Mouse (Mus musculus) intestine, embryonic 16.5 days (tissue): ENCODE results near the gene Eef2. TPM values are rescaled to one million over a fixed set of nuclear protein-coding genes. Genes with fewer than 3 reads are reported as not detected.
"Not testable (repeated sequence)": the region's sequence is repeated elsewhere in the genome, so short reads cannot be mapped to it uniquely, and the experiment has no call there.

ENCODE experiments used
- ATAC-seq: fragments of 200-750 bp; cut with Nextera tagmentation; 2 replicates; pipeline ENCODE4 v1.8.0; 2017; ENCODE audit warnings: moderate TSS enrichment, moderate library complexity
- H3K27ac ChIP-seq: fragments of 300-500 bp; sonication (generic); 2 replicates; pipeline ENCODE4 v1.5.1; 2014; ENCODE audit warnings: mild to moderate bottlenecking, low read length
- H3K27me3 ChIP-seq: fragments of 300-500 bp; sonication (generic); replicated peaks from 2 replicates; pipeline ENCODE4 v1.6.1; 2014; ENCODE audit warnings: low read length, control low read depth, mixed read lengths; ENCODE audit not compliant: control insufficient read depth, insufficient read depth
- H3K36me3 ChIP-seq: fragments of 300-500 bp; sonication (generic); 2 replicates; pipeline ENCODE4 v1.6.1; 2014; ENCODE audit warnings: low read length, control low read depth; ENCODE audit not compliant: control insufficient read depth, insufficient read depth
- H3K4me1 ChIP-seq: fragments of 300-500 bp; sonication (generic); 2 replicates; pipeline ENCODE4 v1.6.1; 2014; ENCODE audit warnings: low read length, control low read depth, mixed read lengths; ENCODE audit not compliant: control insufficient read depth, insufficient read depth
- H3K4me2 ChIP-seq: fragments of 300-500 bp; sonication (generic); 2 replicates; pipeline ENCODE4 v1.6.1; 2014; ENCODE audit warnings: low read depth, low read length, control low read depth
- H3K4me3 ChIP-seq: fragments of 300-500 bp; sonication (generic); 2 replicates; pipeline ENCODE4 v1.5.1; 2014; ENCODE audit warnings: mild to moderate bottlenecking, low read length
- H3K9ac ChIP-seq: fragments of 300-500 bp; sonication (generic); 2 replicates; pipeline ENCODE4 v1.6.1; 2014; ENCODE audit warnings: low read depth, low read length
- H3K9me3 ChIP-seq: fragments of 300-500 bp; sonication (generic); 2 replicates; pipeline ENCODE4 v1.6.1; 2016; ENCODE audit warnings: low read length, control low read depth; ENCODE audit not compliant: control insufficient read depth
- WGBS: fragments of 180-500 bp; shearing (Covaris S2); extraction: QIAGEN DNeasy Blood & Tissue Kit; methylation state at CpG from one replicate; pipeline ENCODE4 v1.1.7; 2014; 5-methylcytosine and 5-hydroxymethylcytosine counted together
- polyA plus RNA-seq: library from polyadenylated mRNA; unstranded; fragments of >200 nt; fragmentation: Nextera tagmentation; extraction: Ambion mirVana; gene quantifications from 2 replicates; pipeline ENCODE4 v1.2.1, GENCODE M21; 2015

Eef2 gene
- polyA plus RNA-seq, 1 experiment from 2014 or later, result 526 TPM

- not testable (repeated sequence) for ATAC-seq, H3K27me3 ChIP-seq, H3K36me3 ChIP-seq, H3K27ac ChIP-seq, H3K4me1 ChIP-seq, H3K9me3 ChIP-seq, H3K4me3 ChIP-seq, H3K9ac ChIP-seq, H3K4me2 ChIP-seq
- 60% methylated on average over 2 of the region's 2 CpGs for WGBS
These were observed 47.3 kb downstream of the Eef2 start for GRCm38 (mm10) chr10:81223731-81224130.

- no peak overlapping the region for H3K27ac ChIP-seq
- H3K36me3 ChIP-seq, result no peaks in the 10 kb centered on the region
- peak overlapping the region; percentile 15 for H3K4me3 ChIP-seq
- H3K9ac ChIP-seq, result peak overlapping the region; percentile 24; the same call in 1 of the 2 replicates
- ATAC-seq, result no peak
- H3K4me2 ChIP-seq, result 0 out of 2 replicates have a peak overlapping the region, but pooled peaks have one; percentile 9
- H3K9me3 ChIP-seq, result no peaks in the 10 kb centered on the region
- H3K4me1 ChIP-seq, result peaks cover 24% of the 10 kb centered on the region
- WGBS, result 16% methylated on average over 20 of the region's 20 CpGs
- peaks cover 15% of the 10 kb centered on the region for H3K27me3 ChIP-seq
These were observed 53.5 kb downstream of the Eef2 start for GRCm38 (mm10) chr10:81229735-81230437.

GRCm38 (mm10) chr10:81230438-81231332 is 54.3 kb downstream of the Eef2 start, which contains the start of gene Atcay:
Gene Atcay, minus strand, starts transcription at chr10:81230833.
- Histone ChIP-seq H3K36me3 (no peaks in the 10 kb centered on the region), H3K4me2 (0 out of 2 replicates have a peak within 1 kb of the TSS, but pooled peaks have one; percentile 9), H3K4me1 (peaks cover 24% of the 10 kb centered on the region), H3K9me3 (no peaks in the 10 kb centered on the region), H3K9ac (peak within 1 kb of the TSS; percentile 24; the same call in 1 of the 2 replicates), H3K27ac (no peak within 1 kb of the TSS), H3K27me3 (peaks cover 15% of the 10 kb centered on the region), H3K4me3 (peak within 1 kb of the TSS; percentile 15)
- ATAC-seq, result no peak
- WGBS, result 12% methylated on average over 27 of the region's 27 CpGs

- ATAC-seq, result no peak
- no peak overlapping the region for H3K4me2 ChIP-seq
- no peak overlapping the region for H3K4me3 ChIP-seq
- 56% methylated on average over 7 of the region's 7 CpGs for WGBS
- no peak overlapping the region for H3K27ac ChIP-seq
- H3K27me3 ChIP-seq, result peaks cover 15% of the 10 kb centered on the region
- no peak overlapping the region for H3K9ac ChIP-seq
- H3K9me3 ChIP-seq, result no peaks in the 10 kb centered on the region
- no peaks in the 10 kb centered on the region for H3K36me3 ChIP-seq
- peaks cover 24% of the 10 kb centered on the region for H3K4me1 ChIP-seq
These were observed 55.0 kb downstream of the Eef2 start for GRCm38 (mm10) chr10:81231436-81231835.

Other genes starting within 250 kb of the Eef2 start
- 26.5 and 29.1 TPM in 2 replicates for gene Gadd45b, start 246.6 kb upstream of the Eef2 start, polyA plus RNA-seq
- gene Gng7, start 161.7 kb upstream of the Eef2 start, polyA plus RNA-seq, result 3.6 and 4.0 TPM in 2 replicates
- 0.61 and 0.92 TPM in 2 replicates for gene Diras1, start 151.0 kb upstream of the Eef2 start, polyA plus RNA-seq
- 18.1 and 18.9 TPM in 2 replicates for gene Slc39a3, start 139.2 kb upstream of the Eef2 start, polyA plus RNA-seq
- gene Sgta, start 116.5 kb upstream of the Eef2 start, polyA plus RNA-seq, result 204 TPM in 2 replicates
- gene Thop1, start 106.6 kb upstream of the Eef2 start, polyA plus RNA-seq, result 48.7 and 53.8 TPM in 2 replicates
- 123 and 180 TPM in 2 replicates for gene Creb3l3, start 77.8 kb upstream of the Eef2 start, polyA plus RNA-seq
- 214 and 225 TPM in 2 replicates for gene Map2k2, start 70.7 kb upstream of the Eef2 start, polyA plus RNA-seq
- 46.2 and 47.4 TPM in 2 replicates for gene Zbtb7a, start 41.4 kb upstream of the Eef2 start, polyA plus RNA-seq
- gene Pias4, start 8.7 kb upstream of the Eef2 start, polyA plus RNA-seq, result 52.5 and 54.4 TPM in 2 replicates
- 15.4 and 47.6 TPM in 2 replicates for gene Dapk3, start 6.4 kb downstream of the Eef2 start, polyA plus RNA-seq
- not detected in 2 replicates for gene 4930442H23Rik, start 7.2 kb downstream of the Eef2 start, polyA plus RNA-seq
- 0.17 TPM in 1 of 2 replicates, not detected in the other for gene Nmrk2, start 25.4 kb downstream of the Eef2 start, polyA plus RNA-seq
- 1.4 and 1.5 TPM in 2 replicates for gene Atcay, start 54.2 kb downstream of the Eef2 start, polyA plus RNA-seq
- 7.1 and 8.0 TPM in 2 replicates for gene Zfr2, start 56.5 kb downstream of the Eef2 start, polyA plus RNA-seq
- 2.0 and 2.3 TPM in 2 replicates for gene Matk, start 76.3 kb downstream of the Eef2 start, polyA plus RNA-seq
- gene Mrpl54, start 90.3 kb downstream of the Eef2 start, polyA plus RNA-seq, result 240 and 249 TPM in 2 replicates
- 72.2 and 83.1 TPM in 2 replicates for gene Apba3, start 90.3 kb downstream of the Eef2 start, polyA plus RNA-seq
- gene Tjp3, start 115.0 kb downstream of the Eef2 start, polyA plus RNA-seq, result 53.2 and 56.6 TPM in 2 replicates
- gene Pip5k1c, start 116.3 kb downstream of the Eef2 start, polyA plus RNA-seq, result 35.4 and 40.5 TPM in 2 replicates
- 28.7 and 29.0 TPM in 2 replicates for gene Cactin, start 144.5 kb downstream of the Eef2 start, polyA plus RNA-seq
- gene Tbxa2r, start 152.1 kb downstream of the Eef2 start, polyA plus RNA-seq, result 21.2 and 21.3 TPM in 2 replicates
- 0.06 and 0.12 TPM in 2 replicates for gene Gipc3, start 166.6 kb downstream of the Eef2 start, polyA plus RNA-seq
- gene Hmg20b, start 173.8 kb downstream of the Eef2 start, polyA plus RNA-seq, result 69.0 and 71.4 TPM in 2 replicates
- gene Mfsd12, start 180.9 kb downstream of the Eef2 start, polyA plus RNA-seq, result 21.6 and 32.4 TPM in 2 replicates
- 1.4 and 2.7 TPM in 2 replicates for gene 4930404N11Rik, start 189.2 kb downstream of the Eef2 start, polyA plus RNA-seq
- gene Fzr1, start 201.9 kb downstream of the Eef2 start, polyA plus RNA-seq, result 73.2 and 78.7 TPM in 2 replicates
- gene Dohh, start 207.8 kb downstream of the Eef2 start, polyA plus RNA-seq, result 102 and 109 TPM in 2 replicates
- gene Gm48551, start 207.8 kb downstream of the Eef2 start, polyA plus RNA-seq, result 2.9 and 3.7 TPM in 2 replicates
- gene Gm48552, start 212.4 kb downstream of the Eef2 start, polyA plus RNA-seq, result 0.55 and 1.8 TPM in 2 replicates
- gene Smim24, start 216.4 kb downstream of the Eef2 start, polyA plus RNA-seq, result 426 and 504 TPM in 2 replicates